Mouse (Mus musculus) spleen, adult 2 months (tissue): ENCODE data around the gene Parvb.

Source experiments
- CTCF ChIP-seq: fragments of 200-500 bp; IDR thresholded peaks from 2 replicates; pipeline ENCODE4 v1.5.1; 2011; ENCODE audit warnings: mild to moderate bottlenecking, inconsistent platforms; ENCODE audit not compliant: insufficient read depth, insufficient read length, insufficient replicate concordance; ENCODE audit errors: extremely low read depth
- POLR2A ChIP-seq: fragments of 200-500 bp; IDR thresholded peaks from 2 replicates; pipeline ENCODE4 v1.6.1; 2011; ENCODE audit warnings: low read depth, low read length, inconsistent platforms

DNA sequence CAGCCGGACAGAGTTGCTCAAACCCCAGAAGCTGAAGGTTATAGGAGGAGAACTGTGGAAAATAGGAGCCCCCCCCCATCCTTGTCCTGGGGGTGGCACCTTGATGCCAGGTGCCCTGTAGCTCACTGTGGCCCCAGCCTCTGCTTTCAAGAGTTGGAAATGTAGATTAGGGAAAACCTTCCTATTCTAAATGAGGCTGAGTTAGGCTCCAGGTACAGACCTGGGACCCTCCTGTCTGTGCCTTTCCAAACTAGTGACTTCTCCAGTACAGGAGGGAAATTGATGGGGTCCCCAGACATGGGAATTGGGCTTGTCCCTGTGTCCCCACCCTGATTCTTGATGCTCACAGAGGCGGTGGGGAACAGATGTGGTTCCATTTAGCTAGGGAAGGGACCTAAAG lies 68.7 kb downstream of the Parvb start:
- TF ChIP-seq CTCF (no peak), POLR2A (no peak)
